Mouse (Mus musculus) heart, embryonic 16.5 days (tissue): ENCODE data around the gene Olfr1054. TPM values are rescaled to one million over a fixed set of nuclear protein-coding genes. Genes with fewer than 3 reads are reported as not detected.
"Not testable (repeated sequence)": the region's sequence is repeated elsewhere in the genome, so short reads cannot be mapped to it uniquely, and the experiment has no call there.

Experiments used
- ATAC-seq: fragments of 200-750 bp; cut with Nextera tagmentation; replicated peaks from 2 replicates; pipeline ENCODE4 v1.8.0; 2017; ENCODE audit warnings: moderate number of reproducible peaks; ENCODE audit not compliant: insufficient read depth, low FRiP score; ENCODE audit errors: extremely low read depth
- H3K27ac ChIP-seq: fragments of 300-500 bp; sonication (generic); 2 replicates; pipeline ENCODE4 v1.5.1; 2014; ENCODE audit warnings: mild to moderate bottlenecking, low read length, control low read depth, moderate library complexity
- H3K27me3 ChIP-seq: fragments of 300-500 bp; sonication (generic); 2 replicates; pipeline ENCODE4 v1.6.1; 2014; ENCODE audit warnings: low read length, mixed read lengths; ENCODE audit not compliant: control insufficient read depth, insufficient read depth
- H3K36me3 ChIP-seq: fragments of 300-500 bp; sonication (generic); 2 replicates; pipeline ENCODE4 v1.6.1; 2014; ENCODE audit not compliant: control insufficient read depth, insufficient read depth
- H3K4me1 ChIP-seq: fragments of 300-500 bp; sonication (generic); 2 replicates; pipeline ENCODE4 v1.6.1; 2014; ENCODE audit warnings: low read length, mixed read lengths; ENCODE audit not compliant: control insufficient read depth, insufficient read depth
- H3K4me2 ChIP-seq: fragments of 300-500 bp; sonication (generic); 2 replicates; pipeline ENCODE4 v1.6.1; 2014; ENCODE audit warnings: low read depth, mild to moderate bottlenecking, control low read depth, low read length
- H3K4me3 ChIP-seq: fragments of 300-500 bp; sonication (generic); 2 replicates; pipeline ENCODE4 v1.5.1; 2014; ENCODE audit warnings: mild to moderate bottlenecking, control low read depth, low read length
- H3K9ac ChIP-seq: fragments of 300-500 bp; sonication (generic); 2 replicates; pipeline ENCODE4 v1.6.1; 2014; ENCODE audit warnings: low read length, control low read depth
- H3K9me3 ChIP-seq: fragments of 300-500 bp; sonication (generic); replicated peaks from 2 replicates; pipeline ENCODE4 v1.6.1; 2016; ENCODE audit warnings: low read length; ENCODE audit not compliant: control insufficient read depth
- WGBS: fragments of 180-500 bp; shearing (Covaris S2); extraction: QIAGEN DNeasy Blood & Tissue Kit; methylation state at CpG from one replicate; pipeline ENCODE4 v1.1.7; 2014; 5-methylcytosine and 5-hydroxymethylcytosine counted together
- polyA plus RNA-seq: library from polyadenylated mRNA; unstranded; fragments of >200 nt; fragmentation: Nextera tagmentation; extraction: Ambion mirVana; gene quantifications from 2 replicates; pipeline ENCODE4 v1.2.1, GENCODE M21; 2015

The Olfr1054 gene
- not detected in 2 replicates for polyA plus RNA-seq

DNA sequence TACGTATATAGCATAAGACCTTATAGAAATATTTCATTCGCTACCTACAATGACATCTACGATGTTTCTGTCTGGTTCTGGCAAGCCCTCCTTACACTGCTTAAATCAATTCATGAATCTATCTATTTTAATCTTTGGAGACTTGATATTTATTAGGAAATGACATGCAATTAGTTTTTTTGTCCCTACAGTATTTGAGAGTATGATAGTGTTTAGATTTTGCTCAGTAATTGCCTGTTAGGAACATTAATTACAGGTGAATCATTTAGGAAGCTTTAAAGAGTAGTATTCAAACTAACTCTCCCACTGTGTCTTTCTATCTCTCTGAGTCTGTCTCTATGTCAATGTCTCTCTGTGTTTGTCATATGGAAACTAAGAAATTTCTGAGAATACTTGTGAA, at the start of gene Olfr1054:
Gene Olfr1054, minus strand, starts transcription at position 101 of the 400 bp plus-strand sequence.
- Histone ChIP-seq H3K4me1 (no peaks in the 10 kb centered on the region), H3K9ac (no peak within 1 kb of the TSS), H3K27me3 (no peaks in the 10 kb centered on the region), H3K36me3 (no peaks in the 10 kb centered on the region), H3K4me2 (no peak within 1 kb of the TSS), H3K9me3 (no peaks in the 10 kb centered on the region), H3K4me3 (no peak within 1 kb of the TSS), H3K27ac (no peak within 1 kb of the TSS)
- no peak for ATAC-seq
- 85% methylated on average over 3 of the region's 3 CpGs for WGBS

DNA sequence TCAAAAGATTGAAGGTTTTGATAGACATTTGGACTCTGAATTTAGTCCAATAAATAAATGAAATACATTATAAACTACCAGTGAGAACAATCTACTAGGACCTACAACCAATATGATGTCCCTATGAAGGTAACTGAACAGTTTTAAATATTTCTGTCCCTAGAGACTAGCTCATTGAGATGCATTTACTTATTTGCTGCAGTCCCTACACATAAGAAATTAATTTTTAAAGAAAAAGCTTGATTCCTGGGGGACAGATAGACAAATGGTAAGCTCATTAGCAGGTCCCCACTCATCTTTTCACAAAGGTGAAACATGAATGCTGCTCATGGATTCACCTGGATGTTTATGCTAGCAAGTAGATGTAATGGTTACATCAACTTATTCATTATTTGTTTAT, 43.1 kb upstream of the Olfr1054 start, which contains the start of gene Olfr1057:
Gene Olfr1057, minus strand, starts transcription at position 101 of the 400 bp plus-strand sequence.
- Histone ChIP-seq H3K4me2 (no peak within 1 kb of the TSS), H3K9me3 (no peaks in the 10 kb centered on the region), H3K36me3 (no peaks in the 10 kb centered on the region), H3K27me3 (no peaks in the 10 kb centered on the region), H3K27ac (no peak within 1 kb of the TSS), H3K4me3 (no peak within 1 kb of the TSS), H3K9ac (no peak within 1 kb of the TSS), H3K4me1 (no peaks in the 10 kb centered on the region)
- no peak for ATAC-seq

- H3K4me2 ChIP-seq, H3K27ac ChIP-seq, H3K27me3 ChIP-seq, H3K4me3 ChIP-seq, H3K9ac ChIP-seq, H3K4me1 ChIP-seq, H3K36me3 ChIP-seq, ATAC-seq, H3K9me3 ChIP-seq: not testable (repeated sequence)
- WGBS, result no CpG with 5 or more reads among the region's 6 CpGs
Measured at GRCm38 (mm10) chr2:86366342-86366741, 31.1 kb upstream of the Olfr1054 start.

DNA sequence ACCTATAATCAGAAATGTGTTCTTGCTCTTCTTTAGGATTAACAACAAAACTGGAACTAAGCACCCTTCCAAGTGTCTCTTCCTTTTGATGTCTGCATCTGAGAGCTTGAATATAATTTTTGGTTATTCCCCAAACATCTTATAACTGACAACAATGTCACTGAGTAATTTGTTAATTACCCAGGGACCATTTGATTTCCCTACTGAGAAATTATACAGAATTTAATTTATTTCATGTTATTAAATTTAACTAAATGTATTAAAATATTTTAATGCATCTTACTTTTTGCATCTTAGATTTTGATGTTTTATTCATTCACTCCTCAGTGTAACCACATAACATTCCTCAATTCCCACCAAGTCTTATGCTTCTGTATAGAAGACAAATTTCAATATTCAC, 27.1 kb upstream of the Olfr1054 start, which contains the start of gene Olfr1056:
Gene Olfr1056, minus strand, starts transcription at position 101 of the 400 bp plus-strand sequence.
- Histone ChIP-seq H3K4me1 (no peaks in the 10 kb centered on the region), H3K36me3 (no peaks in the 10 kb centered on the region), H3K27me3 (no peaks in the 10 kb centered on the region), H3K4me3 (no peak within 1 kb of the TSS), H3K27ac (no peak within 1 kb of the TSS), H3K9ac (no peak within 1 kb of the TSS), H3K9me3 (no peaks in the 10 kb centered on the region), H3K4me2 (no peak within 1 kb of the TSS)
- no peak for ATAC-seq

DNA sequence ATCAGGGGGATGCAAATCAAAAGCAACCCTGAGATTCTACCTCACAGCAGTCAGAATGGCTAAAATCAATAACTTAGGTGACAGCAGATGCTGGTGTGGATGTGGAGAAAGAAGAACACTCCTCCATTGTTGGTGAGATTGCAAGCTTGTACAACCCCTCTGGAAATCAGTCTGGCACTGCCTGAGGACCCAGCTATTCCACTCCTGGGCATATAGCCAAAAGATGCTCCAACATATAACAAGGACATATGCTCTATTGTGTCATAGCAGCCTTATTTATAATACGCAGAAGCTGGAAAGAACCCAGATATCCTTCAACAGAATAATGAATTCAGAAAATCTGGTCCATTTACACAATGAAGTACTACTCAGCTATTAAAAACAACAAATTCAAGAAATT, 16.5 kb upstream of the Olfr1054 start:
- not testable (repeated sequence) for H3K27me3 ChIP-seq, H3K9ac ChIP-seq, H3K4me2 ChIP-seq, H3K4me1 ChIP-seq, H3K27ac ChIP-seq, H3K36me3 ChIP-seq, H3K9me3 ChIP-seq, ATAC-seq, H3K4me3 ChIP-seq
- WGBS, result 82% methylated on average over 1 of the region's 1 CpGs

DNA sequence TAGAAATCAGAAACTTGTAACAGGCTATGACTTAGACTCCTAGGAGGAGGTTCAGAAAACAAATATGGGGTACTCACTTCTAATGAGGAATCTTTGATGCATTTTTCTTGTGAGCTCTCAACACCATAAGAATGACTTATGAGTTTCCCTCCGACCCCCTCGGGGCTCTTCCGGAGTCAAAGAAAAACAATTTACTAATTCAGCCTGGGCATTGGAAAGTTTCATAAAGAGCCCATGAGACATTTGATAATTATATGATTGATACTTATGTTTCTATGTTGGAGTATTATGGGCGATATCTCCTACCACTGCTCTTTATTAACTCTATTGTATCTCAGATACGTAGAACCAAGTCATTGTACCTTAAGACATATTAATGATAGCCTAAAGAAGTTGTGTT, 15.0 kb upstream of the Olfr1054 start, which contains the start of gene Olfr1055:
Gene Olfr1055, minus strand, starts transcription at position 101 of the 400 bp plus-strand sequence.
- H3K27me3 ChIP-seq, result no peaks in the 10 kb centered on the region
- no peaks in the 10 kb centered on the region for H3K9me3 ChIP-seq
- no peak within 1 kb of the TSS for H3K4me2 ChIP-seq
- H3K27ac ChIP-seq, result no peak within 1 kb of the TSS
- H3K4me3 ChIP-seq, result no peak within 1 kb of the TSS
- H3K9ac ChIP-seq, result no peak within 1 kb of the TSS
- ATAC-seq, result no peak
- H3K36me3 ChIP-seq, result no peaks in the 10 kb centered on the region
- 86% methylated on average over 5 of the region's 5 CpGs for WGBS
- no peaks in the 10 kb centered on the region for H3K4me1 ChIP-seq

DNA sequence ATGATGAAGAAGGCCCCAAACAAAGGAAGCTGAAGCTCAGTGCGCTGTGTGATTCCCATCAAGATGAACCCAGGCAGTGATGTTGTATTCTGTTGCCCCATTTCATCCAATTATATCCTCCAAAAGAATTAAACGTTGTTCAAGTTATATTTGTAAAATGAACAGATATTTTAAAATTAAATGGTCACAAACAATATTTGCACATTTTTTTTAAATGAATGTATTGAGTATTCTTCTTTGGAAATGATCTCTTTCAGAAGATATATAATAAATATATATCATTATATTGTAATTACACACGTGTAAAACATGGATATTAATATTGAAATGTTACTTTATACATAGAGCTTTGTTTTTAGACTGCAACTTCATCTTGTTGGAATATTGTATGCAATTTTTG, 20.0 kb downstream of the Olfr1054 start, which contains the start of gene Olfr1053:
Gene Olfr1053, minus strand, starts transcription at position 101 of the 400 bp plus-strand sequence.
- Histone ChIP-seq H3K36me3 (no peaks in the 10 kb centered on the region), H3K4me2 (no peak within 1 kb of the TSS), H3K27me3 (no peaks in the 10 kb centered on the region), H3K27ac (no peak within 1 kb of the TSS), H3K9ac (no peak within 1 kb of the TSS), H3K4me1 (no peaks in the 10 kb centered on the region), H3K9me3 (no peaks in the 10 kb centered on the region), H3K4me3 (no peak within 1 kb of the TSS)
- ATAC-seq, result no peak
- 46% methylated on average over 3 of the region's 3 CpGs for WGBS

GRCm38 (mm10) chr2:86292155-86292554, 43.1 kb downstream of the Olfr1054 start, which contains the start of gene Olfr1052:
Olfr1052 (plus strand) TSS chr2:86292455.
- ATAC-seq, result no peak
- Histone ChIP-seq H3K4me2 (no peak within 1 kb of the TSS), H3K27me3 (no peaks in the 10 kb centered on the region)

More at GRCm38 (mm10) chr2:86292155-86292554, 43.1 kb downstream of the Olfr1054 start, which contains the start of gene Olfr1052:
- Histone ChIP-seq H3K9ac (no peak within 1 kb of the TSS), H3K4me3 (no peak within 1 kb of the TSS), H3K27ac (no peak within 1 kb of the TSS), H3K9me3 (no peaks in the 10 kb centered on the region), H3K36me3 (no peaks in the 10 kb centered on the region), H3K4me1 (no peaks in the 10 kb centered on the region)
